Mouse (Mus musculus): Measurements from ENCODE around the gene Sh3pxd2a. TPM values are rescaled to one million over a fixed set of nuclear protein-coding genes. Genes with fewer than 3 reads are reported as not detected.
A peak's percentile ranks its signal among the peaks of the same experiment; 100 is the strongest.

The Sh3pxd2a gene
- total and polyA plus RNA-seq, 3 experiments: 1.3 to 4.6 (median 3.2) TPM

- Histone ChIP-seq H3K9ac (ENCODE audit: insufficient read depth, low read depth) (peak overlapping the region; percentile 48; the same call in 1 of the 2 replicates), H3K4me3 (replicated peaks in 1 of 3; ENCODE audit: low read depth in 2 of 3, low read length in 2 of 3, poor library complexity in 1 of 3) (peak overlapping the region; percentile 10 to 26 (median 19)), H3K4me1 (ENCODE audit: control insufficient read depth in 1 of 2, insufficient read depth in 2 of 2) (peaks cover 66 to 94% of the 10 kb centered on the region in 2 experiments), H3K36me3 (replicated peaks in 1 of 2; ENCODE audit: control insufficient read depth in 1 of 2, insufficient read depth in 1 of 2, low read length in 1 of 2) (peaks cover 0 to 5% of the 10 kb centered on the region in 2 experiments), H3K9me3 (replicated peaks; ENCODE audit: low read length) (no peaks in the 10 kb centered on the region), H3K27me3 (replicated peaks) (no peaks in the 10 kb centered on the region), H3K27ac (ENCODE audit: insufficient read depth, low read depth) (peak overlapping the region; percentile 88), H3K79me2 (replicated peaks; ENCODE audit: control insufficient read depth, extremely low read depth, insufficient read depth, poor library complexity, severe bottlenecking) (no peaks in the 10 kb centered on the region), H3K4me2 (ENCODE audit: insufficient read depth, low read depth, poor library complexity, severe bottlenecking) (peak overlapping the region; percentile 96)
- peak; percentile 93 for DNase-seq (ENCODE audit: extremely low read depth)
- in situ Hi-C loops (cut with MboI; ENCODE audit: low pct_ligation_motif_present, low pct_unique_long_range_greater_than_20kb, low sequenced_read_pairs): no loop called here
- TF ChIP-seq UBTF (IDR thresholded peaks at IDR 0.05; ENCODE audit: low read depth, low read length): no peak; the same call in 1 of the 2 replicates
- TF ChIP-seq POLR2AphosphoS2 (IDR thresholded peaks at IDR 0.05; ENCODE audit: low read depth, low read length): no peak
- TF ChIP-seq ELF1 (IDR thresholded peaks at IDR 0.05; ENCODE audit: low read depth, low read length): peak; percentile 66; the same call in 1 of the 2 replicates
- TF ChIP-seq NRF1 (IDR thresholded peaks at IDR 0.05; ENCODE audit: low read depth, low read length): no peak
- TF ChIP-seq MAZ (IDR thresholded peaks at IDR 0.05; ENCODE audit: low read depth, low read length): peak; percentile 77
- peak; percentile 59; the same call in 1 of the 2 replicates for TF ChIP-seq MEF2A (IDR thresholded peaks at IDR 0.05; ENCODE audit: borderline replicate concordance, low read depth, low read length)
- 0 out of 2 replicates have a peak, but pooled peaks have one; percentile 14 for TF ChIP-seq TBP (conservative IDR thresholded peaks at IDR 0.05; ENCODE audit: low read depth, low read length)
- peak; percentile 77 for TF ChIP-seq ETS1 (conservative IDR thresholded peaks at IDR 0.05; ENCODE audit: low read depth, low read length)
- TF ChIP-seq POLR2A (IDR thresholded peaks at IDR 0.05; ENCODE audit: low read depth, low read length): peak; percentile 44
- no peak for TF ChIP-seq ZKSCAN1 (IDR thresholded peaks at IDR 0.05; ENCODE audit: borderline replicate concordance, low read depth, low read length)
- TF ChIP-seq BHLHE40 (IDR thresholded peaks at IDR 0.05; ENCODE audit: low read depth, low read length): peak; percentile 58; the same call in 1 of the 2 replicates
- TF ChIP-seq IRF4 (IDR thresholded peaks at IDR 0.05; ENCODE audit: low read depth, low read length): peak; percentile 53; the same call in 1 of the 2 replicates
- peak; percentile 63; the same call in 1 of the 2 replicates for TF ChIP-seq TCF12 (IDR thresholded peaks at IDR 0.05; ENCODE audit: low read depth, low read length)
- no peak for TF ChIP-seq CTCF (conservative IDR thresholded peaks at IDR 0.05 in 1 of 2, IDR thresholded peaks at IDR 0.05 in 1 of 2; ENCODE audit: low read depth in 2 of 2, low read length in 2 of 2)
- TF ChIP-seq CHD2 (IDR thresholded peaks at IDR 0.05; ENCODE audit: low read length): peak; percentile 85
- TF ChIP-seq MAX (IDR thresholded peaks at IDR 0.05; ENCODE audit: low read length): no peak; the same call in 1 of the 2 replicates
- no peak for TF ChIP-seq USF1 (IDR thresholded peaks at IDR 0.05; ENCODE audit: low read depth, low read length)
- no peak for TF ChIP-seq ZNF384 (IDR thresholded peaks at IDR 0.05; ENCODE audit: low read depth, low read length)
- no peak for TF ChIP-seq SMC3 (IDR thresholded peaks at IDR 0.05; ENCODE audit: low read depth, low read length)
- no peak for TF ChIP-seq MXI1 (IDR thresholded peaks at IDR 0.05; ENCODE audit: low read depth, low read length)
- TF ChIP-seq KAT2A (IDR thresholded peaks at IDR 0.05; ENCODE audit: insufficient replicate concordance, low read length): 0 out of 2 replicates have a peak, but pooled peaks have one; percentile 51
- TF ChIP-seq NELFE (IDR thresholded peaks at IDR 0.05; ENCODE audit: low read depth, low read length): no peak
- no peak for TF ChIP-seq USF2 (conservative IDR thresholded peaks at IDR 0.05; ENCODE audit: low read depth, low read length)
- TF ChIP-seq EP300 (IDR thresholded peaks at IDR 0.05; ENCODE audit: low read length): peak; percentile 59; the same call in 1 of the 2 replicates
- TF ChIP-seq JUND (conservative IDR thresholded peaks at IDR 0.05; ENCODE audit: low read depth, low read length): no peak
- dilution Hi-C loops (cut with MboI; ENCODE audit: extremely low pct_ligation_motif_present, extremely low pct_unique_long_range_greater_than_20kb, low sequenced_read_pairs): no loop called here
Measured at GRCm38 (mm10) chr19:47446841-47447365, 17.3 kb downstream of the Sh3pxd2a start.

Measured in CH12.LX (cell line).